Mouse (Mus musculus): ENCODE measurements at regions not wholly inside any gene's neighbourhood (a gene's known extent, or its start where the extent isn't known, plus 50 kb on each side); places are given as distances from the start of the nearest gene placed in this dataset.

GRCm38 (mm10) chr4:52118439-52119072 is 320.5 kb upstream of the Smc2 start:
- TF ChIP-seq POLR2A (IDR thresholded peaks at IDR 0.05; ENCODE audit: insufficient read length, low read depth) (no peak), USF1 (IDR thresholded peaks at IDR 0.05; ENCODE audit: low read depth) (no peak), E2F4 (IDR thresholded peaks at IDR 0.05; ENCODE audit: insufficient read depth) (no peak), REST (IDR thresholded peaks at IDR 0.05; ENCODE audit: insufficient read depth, insufficient read length) (no peak), TCF12 (IDR thresholded peaks at IDR 0.05; ENCODE audit: insufficient read depth, poor library complexity, severe bottlenecking) (no peak), MAX (IDR thresholded peaks at IDR 0.05; ENCODE audit: low read depth) (no peak), SRF (IDR thresholded peaks at IDR 0.05; ENCODE audit: control insufficient read depth, insufficient read length, low read depth) (no peak), MYOG (IDR thresholded peaks at IDR 0.05; ENCODE audit: control insufficient read depth in 1 of 3, insufficient read depth in 1 of 3, insufficient read length in 2 of 3, low read depth in 2 of 3) (no peak), POLR2AphosphoS2 (IDR thresholded peaks at IDR 0.05; ENCODE audit: insufficient read length, low read depth) (no peak), MYOD1 (IDR thresholded peaks at IDR 0.05; ENCODE audit: control insufficient read depth in 1 of 3, insufficient read length in 2 of 3, low read depth in 2 of 3) (no peak), CEBPB (IDR thresholded peaks at IDR 0.05; ENCODE audit: insufficient read depth, poor library complexity, severe bottlenecking) (no peak), TCF3 (IDR thresholded peaks at IDR 0.05; ENCODE audit: insufficient read length, low read depth) (no peak)
